Mouse (Mus musculus): ENCODE results near the gene Tmco5b. TPM values are rescaled to one million over a fixed set of nuclear protein-coding genes. Genes with fewer than 3 reads are reported as not detected.

The Tmco5b gene
- total RNA-seq (2023) = not detected in 4 replicates

GRCm38 (mm10) chr2:113285432-113285831, at the start of gene Tmco5b:
TSS of gene Tmco5b (plus strand) at chr2:113285732.

Other genes starting within 250 kb of the Tmco5b start
- gene Ryr3, start 68.6 kb upstream of the Tmco5b start, total RNA-seq (2023) = not detected in 4 replicates
- 21.8 to 25.6 TPM (median 24.3 TPM) in 4 replicates for gene Fmn1, start 42.0 kb downstream of the Tmco5b start, total RNA-seq (2023)

Measured in B cell, adult 62 days (primary cell).